Mouse (Mus musculus) G1E (cell line): ENCODE results near the gene Mgat4b.

Experiments used
- CTCF ChIP-seq: IDR thresholded peaks from 2 replicates; pipeline ENCODE4 v1.5.1; 2012; ENCODE audit warnings: low read depth, low read length, inconsistent platforms, mixed read lengths
- GATA1 ChIP-seq: IDR thresholded peaks from 2 replicates; pipeline ENCODE4 v1.6.1; 2012; ENCODE audit warnings: borderline replicate concordance, low read length, inconsistent platforms, mixed read lengths
- POLR2AphosphoS5 ChIP-seq: IDR thresholded peaks from 2 replicates; pipeline ENCODE4 v1.6.1; 2012; ENCODE audit warnings: low read depth, low read length, inconsistent platforms; ENCODE audit not compliant: insufficient replicate concordance

DNA sequence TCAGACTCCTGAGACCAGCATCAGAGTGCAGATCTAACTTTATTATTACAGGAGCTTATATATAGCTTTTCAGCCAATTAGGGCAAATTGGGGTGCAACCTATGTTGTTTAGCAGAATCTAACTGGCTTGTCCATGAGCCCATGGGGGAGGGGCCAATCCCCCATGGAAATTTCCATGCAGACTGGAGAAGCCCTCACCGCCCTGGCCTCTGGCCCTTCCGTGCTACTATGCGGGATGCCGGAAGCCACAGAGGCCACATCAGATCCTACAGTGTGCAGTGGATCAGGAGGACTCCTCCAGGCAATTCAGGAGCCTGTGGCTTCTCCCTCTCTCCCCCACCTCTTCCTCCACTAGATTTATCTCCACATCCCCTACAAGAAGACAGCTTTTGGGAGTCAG, 7.1 kb downstream of the Mgat4b start:
- TF ChIP-seq CTCF (no peak), GATA1 (no peak), POLR2AphosphoS5 (no peak)
